7 mouse cellular contexts compared by ENCODE assay signal in genomic region chr15:8098774-8099749, GRCm38 (mm10). TPM values are rescaled to one million over a fixed set of nuclear protein-coding genes. Genes with fewer than 3 reads are reported as not detected.
DNase-seq lines count a peak whose midpoint lies in the region; ATAC-seq lines count a peak whose summit lies in the region.

Gene Wdr70 (minus strand): TSS chr15:8099209.

- no peak within 1 kb of the TSS for H3K27ac ChIP-seq in intestine, embryonic 16.5 days (ENCODE audit: low read length)
- no peak within 1 kb of the TSS for H3K27ac ChIP-seq in midbrain, embryonic 11.5 days (ENCODE audit: low read depth, low read length)

- DNase-seq in adrenal gland, adult 8-10 months: peak; percentile 90
- peak; percentile 97 for DNase-seq in embryo, embryonic 9.5 days (ENCODE audit: extremely low spot score)
- DNase-seq in gastrocnemius, postnatal 4 days (ENCODE audit: low spot score in 2 of 2): peak; percentile 94 to 98
- DNase-seq in left cerebral cortex, postnatal 36 days (ENCODE audit: low spot score in 2 of 2): peak; percentile 99
- DNase-seq in midbrain, embryonic 11.5 days (ENCODE audit: low spot score, missing footprints): peak; percentile 100
- DNase-seq in skeletal muscle tissue, adult 2 months (ENCODE audit: low read depth, low spot score): peak; percentile 92

- WGBS in intestine, embryonic 16.5 days: 2% methylated on average over 56 of the region's 56 CpGs
- WGBS in midbrain, embryonic 11.5 days: 2% methylated on average over 56 of the region's 56 CpGs

- ATAC-seq in intestine, embryonic 16.5 days: peak; percentile 94
- ATAC-seq in midbrain, embryonic 11.5 days (ENCODE audit: low FRiP score): peak; percentile 97

- peak within 1 kb of the TSS; percentile 50 for H3K4me2 ChIP-seq in intestine, embryonic 16.5 days (ENCODE audit: low read depth, low read length)
- H3K4me2 ChIP-seq in midbrain, embryonic 11.5 days: peak within 1 kb of the TSS; percentile 54

- no peaks in the 10 kb centered on the region for H3K36me3 ChIP-seq in intestine, embryonic 16.5 days (ENCODE audit: control insufficient read depth, insufficient read depth, low read length)
- H3K36me3 ChIP-seq in midbrain, embryonic 11.5 days (ENCODE audit: control insufficient read depth, insufficient read depth, low read length): no peaks in the 10 kb centered on the region; the same call in 1 of the 2 replicates

- intact Hi-C loops in left cerebral cortex, postnatal 36 days (cut with DNase I): loop anchor here (1.0 kb wide), 1 partner anchor 10 kb away; the partner anchor contains the start of gene Nup155

- peak within 1 kb of the TSS; percentile 86 for H3K9ac ChIP-seq in intestine, embryonic 16.5 days (ENCODE audit: low read depth, low read length)
- H3K9ac ChIP-seq in midbrain, embryonic 11.5 days (ENCODE audit: low read length): peak within 1 kb of the TSS; percentile 83

- H3K9me3 ChIP-seq in intestine, embryonic 16.5 days (ENCODE audit: control insufficient read depth, low read length): no peaks in the 10 kb centered on the region
- H3K9me3 ChIP-seq in midbrain, embryonic 11.5 days (ENCODE audit: control insufficient read depth, low read length): no peaks in the 10 kb centered on the region; the same call in 1 of the 2 replicates

- H3K4me3 ChIP-seq in intestine, embryonic 16.5 days (ENCODE audit: low read length): peak within 1 kb of the TSS; percentile 89
- peak within 1 kb of the TSS; percentile 89 for H3K4me3 ChIP-seq in midbrain, embryonic 11.5 days (ENCODE audit: low read depth, low read length)

- no peaks in the 10 kb centered on the region for H3K4me1 ChIP-seq in intestine, embryonic 16.5 days (ENCODE audit: control insufficient read depth, insufficient read depth, low read length)
- no peaks in the 10 kb centered on the region for H3K4me1 ChIP-seq in midbrain, embryonic 11.5 days (ENCODE audit: control insufficient read depth, insufficient read depth, low read length)

- no peaks in the 10 kb centered on the region for H3K27me3 ChIP-seq in intestine, embryonic 16.5 days (replicated peaks; ENCODE audit: control insufficient read depth, insufficient read depth, low read length)
- H3K27me3 ChIP-seq in midbrain, embryonic 11.5 days (ENCODE audit: control insufficient read depth, insufficient read depth, low read length): no peaks in the 10 kb centered on the region

RNA-seq across cellular contexts. Expression of gene Wdr70, which starts in this region (rescaled TPM):
- total RNA-seq in adrenal gland, adult 8-10 months (2022): 10 to 100 TPM; 29.5 to 35.0 (median 33.9) TPM
- 10 to 100 TPM; 21.7 to 26.8 TPM for total RNA-seq in gastrocnemius, postnatal 4 days (2021)
- polyA plus RNA-seq in intestine, embryonic 16.5 days (2015; fragmentation: Nextera tagmentation; extraction: Ambion mirVana): 37.4 and 42.8 TPM in 2 replicates
- 10 to 100 TPM; 31.5 to 36.0 TPM for total RNA-seq in left cerebral cortex, postnatal 36 days (2021)
- polyA plus RNA-seq in midbrain, embryonic 11.5 days (2014; fragmentation: Nextera tagmentation; extraction: Ambion mirVana): 81.5 and 82.2 TPM in 2 replicates
